Comparison of ENCODE assay signal across 18 mouse cellular contexts in genomic region chr2:153630950-153631349, GRCm38 (mm10). TPM values are rescaled to one million over a fixed set of nuclear protein-coding genes. Genes with fewer than 3 reads are reported as not detected.
DNase-seq lines count a peak whose midpoint lies in the region; ATAC-seq lines count a peak whose summit lies in the region.
"Had no signal": no experiment of that assay in that cellular context is flagged by ENCODE, and none has a peak within 500 bp of the region (broad histone marks: within the 10 kb centered on the region; RNA-seq: fewer than 3 reads in every experiment).

No protein-coding gene starts in this region.

- ATAC-seq in hindbrain, embryonic 13.5 days (ENCODE audit: low FRiP score), result no peak
- no peak for ATAC-seq in hindbrain, embryonic 12.5 days (ENCODE audit: low FRiP score)
- no peak for ATAC-seq in megakaryocyte, adult 5-6 weeks (ENCODE audit: poor library complexity, severe bottlenecking)
- ATAC-seq in megakaryocyte progenitor cell, adult 5-6 weeks (replicated peaks; ENCODE audit: poor library complexity), result peak; percentile 53
- ATAC-seq: forebrain, embryonic 16.5 days had no signal

- DNase-seq in MEL-GATA-1-ER (ENCODE audit: extremely low read depth, low read depth), result peak; percentile 32
- no peak for DNase-seq in B cell, adult 2 months
- DNase-seq in retina, postnatal 1 day, result no peak
- DNase-seq: cerebellum, postnatal 10 days; embryo, embryonic 11 days; gastrocnemius, adult 2 months; heart, adult 11 months; kidney, adult 2 months; kidney, postnatal 36 days; layer of hippocampus, adult 9-11 months; lung, adult 2 months; thymus, postnatal 14 days had no signal

- H3K27ac ChIP-seq in hindbrain, embryonic 13.5 days, result no peak overlapping the region
- H3K27ac ChIP-seq in hindbrain, embryonic 12.5 days, result no peak overlapping the region
- H3K27ac ChIP-seq: gastrocnemius, adult 2 months had no signal

- no peaks in the 10 kb centered on the region for H3K9me3 ChIP-seq in hindbrain, embryonic 13.5 days
- H3K9me3 ChIP-seq in hindbrain, embryonic 12.5 days (replicated peaks), result no peaks in the 10 kb centered on the region
- H3K9me3 ChIP-seq in megakaryocyte, embryonic 14.5 days, result no peaks in the 10 kb centered on the region

- H3K4me1 ChIP-seq in hindbrain, embryonic 13.5 days (replicated peaks), result peaks cover 21% of the 10 kb centered on the region
- peaks cover 5% of the 10 kb centered on the region for H3K4me1 ChIP-seq in hindbrain, embryonic 12.5 days
- peaks cover 77% of the 10 kb centered on the region for H3K4me1 ChIP-seq in megakaryocyte, embryonic 14.5 days

- H3K9ac ChIP-seq in hindbrain, embryonic 13.5 days, result 0 out of 2 replicates have a peak overlapping the region, but pooled peaks have one; percentile 4
- H3K9ac ChIP-seq in hindbrain, embryonic 12.5 days, result no peak overlapping the region

- no peaks in the 10 kb centered on the region for H3K27me3 ChIP-seq in hindbrain, embryonic 13.5 days
- no peaks in the 10 kb centered on the region for H3K27me3 ChIP-seq in hindbrain, embryonic 12.5 days
- H3K27me3 ChIP-seq in megakaryocyte, embryonic 14.5 days (replicated peaks), result no peaks in the 10 kb centered on the region

- H3K4me3 ChIP-seq in hindbrain, embryonic 13.5 days, result 0 out of 2 replicates have a peak overlapping the region, but pooled peaks have one; percentile 88
- no peak overlapping the region for H3K4me3 ChIP-seq in hindbrain, embryonic 12.5 days
- H3K4me3 ChIP-seq in megakaryocyte, embryonic 14.5 days (replicated peaks), result peak overlapping the region; percentile 71

- peak overlapping the region; percentile 75 for H3K4me2 ChIP-seq in hindbrain, embryonic 13.5 days
- no peak overlapping the region for H3K4me2 ChIP-seq in hindbrain, embryonic 12.5 days (replicated peaks)

- peaks cover 29% of the 10 kb centered on the region for H3K36me3 ChIP-seq in hindbrain, embryonic 13.5 days
- peaks cover 26% of the 10 kb centered on the region for H3K36me3 ChIP-seq in hindbrain, embryonic 12.5 days
- peaks cover 41% of the 10 kb centered on the region for H3K36me3 ChIP-seq in megakaryocyte, embryonic 14.5 days (replicated peaks; ENCODE audit: low read length)

- WGBS in hindbrain, embryonic 13.5 days, result 93% methylated on average over 3 of the region's 3 CpGs
- WGBS in hindbrain, embryonic 12.5 days, result 91% methylated on average over 3 of the region's 3 CpGs

RNA-seq across cellular contexts. Expression of gene Commd7, which starts 1.6 kb away (rescaled TPM):
- polyA plus RNA-seq in hindbrain, embryonic 13.5 days (2015; fragmentation: Nextera tagmentation; extraction: Ambion mirVana), result 88.3 and 88.8 TPM in 2 replicates
- 68.6 and 71.8 TPM in 2 replicates for polyA plus RNA-seq in hindbrain, embryonic 12.5 days (2016; fragmentation: Nextera tagmentation; extraction: Ambion mirVana)
- 17.9 and 24.1 TPM in 2 replicates for polyA plus RNA-seq in megakaryocyte, embryonic 14.5 days (2012; ENCODE audit: insufficient read depth, low replicate concordance)
- total RNA-seq in megakaryocyte, adult 5-6 weeks (2015), result 41.6 and 47.2 TPM in 2 replicates
- 30.3 and 34.1 TPM in 2 replicates for total RNA-seq in megakaryocyte, adult 5-6 weeks (2017)
- 37.2 and 45.9 TPM in 2 replicates for total RNA-seq in megakaryocyte progenitor cell, adult 5-6 weeks (2015)
- total RNA-seq in megakaryocyte progenitor cell, adult 5-6 weeks (2017), result 32.2 and 43.8 TPM in 2 replicates

RNA-seq across cellular contexts. Expression of gene Dnmt3b, which starts 18.3 kb away (rescaled TPM):
- polyA plus RNA-seq in hindbrain, embryonic 13.5 days (2015; fragmentation: Nextera tagmentation; extraction: Ambion mirVana), result 4.4 and 4.9 TPM in 2 replicates
- 9.5 and 9.7 TPM in 2 replicates for polyA plus RNA-seq in hindbrain, embryonic 12.5 days (2016; fragmentation: Nextera tagmentation; extraction: Ambion mirVana)
- polyA plus RNA-seq in megakaryocyte, embryonic 14.5 days (2012; ENCODE audit: insufficient read depth, low replicate concordance), result 20.5 and 26.4 TPM in 2 replicates
- 1.3 and 2.5 TPM in 2 replicates for total RNA-seq in megakaryocyte, adult 5-6 weeks (2015)
- 2.8 and 3.6 TPM in 2 replicates for total RNA-seq in megakaryocyte, adult 5-6 weeks (2017)
- 15.0 and 17.8 TPM in 2 replicates for total RNA-seq in megakaryocyte progenitor cell, adult 5-6 weeks (2015)
- total RNA-seq in megakaryocyte progenitor cell, adult 5-6 weeks (2017), result 15.2 and 16.7 TPM in 2 replicates
